Mouse (Mus musculus) adrenal gland, adult (tissue): ENCODE data around the gene Pidd1.

Experiments used
- DNase-seq, 2 experiments: peaks; one replicate each; pipeline ENCODE4 v3.0.0; 2022 to 2023; ENCODE audit warnings: low spot score in 1 of 2; ENCODE audit not compliant: inconsistent age in 2 of 2

The Pidd1 gene

DNA sequence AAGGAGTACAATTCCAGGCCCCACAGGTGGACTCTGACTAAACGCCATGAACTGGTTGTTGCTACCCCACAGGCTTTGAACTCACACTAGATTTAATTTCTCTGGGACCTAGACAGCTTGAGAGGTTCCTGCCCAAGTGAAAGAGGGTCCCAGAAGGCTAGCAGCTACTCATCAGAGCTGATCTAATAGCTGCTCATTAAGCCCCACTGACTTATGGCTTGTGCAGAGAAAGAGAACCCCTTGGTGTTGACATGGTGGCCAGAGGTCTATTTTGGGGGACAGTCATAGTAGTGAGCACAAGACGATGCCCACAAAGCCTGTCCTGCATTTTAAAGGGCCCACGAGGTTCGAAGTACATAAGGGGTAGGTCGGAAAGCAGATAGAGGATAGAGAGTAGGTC lies 30.3 kb upstream of the Pidd1 start:
- no peak for DNase-seq

DNA sequence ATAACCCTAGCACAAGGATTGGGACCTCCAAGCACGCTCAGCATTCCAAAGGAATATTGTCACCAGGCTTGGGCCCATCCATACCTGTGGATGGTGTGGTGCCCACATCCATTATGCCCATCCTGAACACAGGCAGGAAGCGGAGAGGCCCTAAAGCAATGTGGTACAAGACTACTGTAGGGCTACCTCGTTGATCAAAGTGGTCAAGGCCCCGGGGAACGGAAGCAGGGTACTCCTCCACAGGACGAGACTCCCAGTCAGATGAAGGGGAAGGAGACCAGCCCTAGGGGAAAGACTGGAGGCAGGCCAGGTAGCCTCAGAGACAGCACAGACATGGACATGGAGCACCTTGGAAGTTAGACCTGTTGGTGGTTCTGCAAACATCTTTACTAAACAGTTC lies 28.9 kb upstream of the Pidd1 start:
- peak in 1 of 2 experiments; percentile 64 for DNase-seq

DNA sequence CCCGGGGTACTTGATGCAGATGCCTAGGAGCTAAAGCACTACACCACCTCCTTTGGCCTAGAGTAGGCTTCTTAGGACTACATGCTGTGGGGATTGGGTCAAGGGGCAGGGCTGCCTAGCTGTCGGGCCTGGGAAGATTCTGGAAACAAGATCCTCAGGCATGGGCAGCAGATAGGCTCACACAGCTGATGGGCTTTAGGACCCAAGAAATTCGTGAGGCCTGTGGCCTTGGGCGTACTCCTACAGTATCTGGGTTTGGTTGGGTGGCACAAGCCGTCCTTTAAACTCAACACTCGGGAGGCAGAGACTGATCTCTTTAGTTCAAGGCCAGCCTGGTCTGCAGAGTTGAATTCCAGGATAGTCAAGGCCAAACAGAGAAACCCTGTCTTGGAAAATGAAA lies 28.4 kb upstream of the Pidd1 start:
- peak; percentile 79 to 80 for DNase-seq

GRCm38 (mm10) chr7:141471236-141471635 lies 27.4 kb upstream of the Pidd1 start:
- peak in 1 of 2 experiments; percentile 51 for DNase-seq

- no peak for DNase-seq
Observed at GRCm38 (mm10) chr7:141470637-141470944, 26.8 kb upstream of the Pidd1 start.

- peak; percentile 37 to 62 for DNase-seq
Observed at GRCm38 (mm10) chr7:141469901-141470636, 26.2 kb upstream of the Pidd1 start.

DNA sequence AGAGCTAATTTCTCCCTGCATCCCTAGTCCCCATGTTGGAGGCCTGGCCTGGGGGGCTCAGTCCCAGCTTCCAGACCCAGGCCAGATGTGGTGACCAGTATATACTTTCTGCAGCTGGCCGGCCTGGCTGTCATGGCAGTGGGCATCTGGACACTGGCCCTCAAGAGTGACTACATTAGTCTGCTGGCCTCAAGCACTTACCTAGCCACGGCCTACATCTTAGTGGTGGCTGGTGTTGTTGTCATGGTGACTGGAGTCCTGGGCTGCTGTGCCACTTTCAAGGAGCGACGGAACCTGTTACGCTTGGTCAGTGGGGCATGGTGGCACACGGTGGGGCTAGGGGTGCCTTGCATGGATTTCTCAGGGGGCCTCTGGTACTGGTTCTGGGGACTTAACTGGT lies 25.5 kb upstream of the Pidd1 start:
- DNase-seq: no peak

GRCm38 (mm10) chr7:141468522-141469211 lies 24.8 kb upstream of the Pidd1 start:
- peak; percentile 89 to 96 for DNase-seq

GRCm38 (mm10) chr7:141468164-141468521 lies 24.3 kb upstream of the Pidd1 start:
- peak; percentile 72 to 87 for DNase-seq

GRCm38 (mm10) chr7:141467230-141468030 lies 23.6 kb upstream of the Pidd1 start, which contains the start of gene Cd151:
Cd151 (plus strand) TSS chr7:141467392.
- DNase-seq: peak; percentile 94 to 97

DNA sequence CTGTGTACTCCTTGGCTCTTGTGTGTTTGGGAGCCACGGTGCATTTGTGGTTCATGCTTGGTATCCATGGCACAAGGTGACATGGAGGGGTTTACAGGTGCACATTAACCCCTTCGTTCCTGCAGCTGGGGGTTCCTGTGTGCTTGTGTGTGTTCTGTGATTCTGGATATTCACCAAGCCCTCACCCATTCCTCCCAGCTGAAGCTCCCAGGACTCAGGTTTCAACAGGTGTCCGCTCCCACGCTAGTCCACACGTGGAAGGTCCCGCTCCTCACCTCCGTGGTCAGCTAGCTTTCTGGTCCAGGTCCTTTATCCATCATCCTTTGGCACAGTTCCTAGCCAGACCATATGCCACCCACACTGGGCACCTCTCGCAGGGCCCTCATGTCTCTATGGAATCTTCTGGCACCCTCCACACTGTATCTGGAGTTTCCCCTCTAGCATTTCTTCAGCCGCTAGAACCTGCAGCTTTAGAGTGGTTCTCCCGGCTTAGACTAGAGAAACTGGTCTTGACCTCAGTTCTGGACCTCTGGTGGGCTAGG lies 22.9 kb upstream of the Pidd1 start:
- DNase-seq: peak in 1 of 2 experiments; percentile 51

DNA sequence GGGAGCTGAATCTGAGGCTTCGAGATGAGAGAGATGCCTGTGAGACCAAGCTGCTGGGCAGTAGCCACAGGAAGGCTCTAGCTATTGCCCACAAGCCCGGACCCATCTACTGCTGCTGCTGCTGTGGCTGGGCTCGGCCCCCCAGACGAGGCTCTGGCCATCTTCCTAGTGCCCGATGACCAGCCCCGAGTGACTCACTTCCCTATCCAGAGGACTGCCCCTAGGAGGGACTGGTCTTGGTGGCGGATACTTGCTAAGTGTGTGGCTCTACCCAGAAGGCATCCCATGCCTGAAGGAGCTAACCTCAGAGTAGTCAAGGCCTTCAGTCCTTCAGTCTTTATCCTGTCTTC lies 22.2 kb upstream of the Pidd1 start:
- DNase-seq: peak; percentile 65 to 73

GRCm38 (mm10) chr7:141465388-141466044 lies 21.7 kb upstream of the Pidd1 start:
- DNase-seq: peak; percentile 43 to 52

DNA sequence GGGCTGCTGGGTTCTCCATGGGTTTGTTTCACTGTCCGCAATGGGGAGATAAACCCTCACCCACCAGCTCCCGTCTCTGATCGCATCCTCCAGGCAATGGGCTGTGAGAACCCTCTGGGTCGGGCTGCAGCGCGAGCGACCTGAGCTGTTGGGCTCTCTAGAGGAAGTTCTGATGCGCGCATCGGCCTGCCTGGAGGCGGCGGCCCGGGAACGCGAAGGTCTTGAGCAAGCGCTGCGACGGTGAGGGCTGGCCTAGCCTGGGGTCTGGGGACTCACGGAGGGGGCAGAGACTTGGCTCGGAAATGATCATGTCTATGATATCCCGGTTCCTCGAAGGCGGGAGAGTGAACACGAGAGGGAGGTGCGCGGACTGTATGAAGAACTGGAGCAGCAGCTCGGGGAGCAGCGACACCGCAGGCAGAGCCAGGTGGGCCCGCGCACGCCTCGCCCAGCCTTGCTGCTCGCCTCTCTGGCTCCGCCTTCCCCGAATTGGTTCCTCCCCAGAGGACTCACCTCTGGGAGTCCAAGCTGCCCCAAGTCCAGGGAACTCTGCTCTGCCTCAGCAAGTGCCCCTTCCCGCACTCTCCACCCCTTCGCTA lies 20.9 kb upstream of the Pidd1 start:
- DNase-seq: peak; percentile 44 to 62

GRCm38 (mm10) chr7:141463824-141464602 lies 20.2 kb upstream of the Pidd1 start:
- DNase-seq: peak; percentile 67 to 82

GRCm38 (mm10) chr7:141462333-141462821 lies 18.6 kb upstream of the Pidd1 start:
- peak; percentile 20 to 66 for DNase-seq

DNA sequence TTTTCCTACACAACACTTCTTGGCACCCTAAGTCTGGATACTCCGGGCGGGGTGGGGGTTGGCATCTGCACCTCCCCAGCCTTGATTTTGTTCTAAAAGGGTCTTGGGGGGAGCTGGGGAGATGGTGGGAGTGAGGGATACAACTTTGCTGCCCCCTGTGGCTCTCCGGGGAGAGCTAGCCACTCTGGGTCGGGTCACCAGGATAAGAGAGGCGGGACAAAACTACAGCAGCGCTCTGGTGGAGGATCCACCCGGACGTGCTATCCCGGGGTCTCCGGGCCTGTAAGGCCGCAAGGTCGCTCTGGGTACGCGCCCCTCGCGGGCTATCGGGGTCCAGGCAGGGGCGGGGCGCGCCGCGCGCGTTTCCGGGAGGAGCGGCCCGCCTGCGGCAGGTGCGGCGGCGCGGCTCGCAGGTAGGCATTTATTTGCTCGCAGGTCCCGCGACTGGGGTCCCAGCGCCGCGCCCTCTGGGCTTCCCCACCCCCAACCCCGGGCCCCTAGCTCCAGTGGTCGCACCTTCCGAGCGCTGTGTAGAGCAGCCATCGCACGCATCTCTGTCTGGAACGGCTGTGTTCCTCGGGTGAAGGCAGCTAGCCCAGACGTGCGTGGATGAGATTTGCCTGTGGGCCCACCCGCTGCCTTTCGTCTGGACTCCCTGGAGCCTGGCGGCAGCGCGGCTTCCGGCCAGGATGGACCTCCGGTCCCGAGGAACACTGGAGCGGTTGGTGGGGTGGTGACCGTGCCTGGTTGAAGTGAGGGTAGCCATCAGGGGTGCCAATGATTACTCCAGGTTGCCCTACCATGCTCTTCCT lies 17.9 kb upstream of the Pidd1 start:
- DNase-seq: peak; percentile 46 to 68

DNA sequence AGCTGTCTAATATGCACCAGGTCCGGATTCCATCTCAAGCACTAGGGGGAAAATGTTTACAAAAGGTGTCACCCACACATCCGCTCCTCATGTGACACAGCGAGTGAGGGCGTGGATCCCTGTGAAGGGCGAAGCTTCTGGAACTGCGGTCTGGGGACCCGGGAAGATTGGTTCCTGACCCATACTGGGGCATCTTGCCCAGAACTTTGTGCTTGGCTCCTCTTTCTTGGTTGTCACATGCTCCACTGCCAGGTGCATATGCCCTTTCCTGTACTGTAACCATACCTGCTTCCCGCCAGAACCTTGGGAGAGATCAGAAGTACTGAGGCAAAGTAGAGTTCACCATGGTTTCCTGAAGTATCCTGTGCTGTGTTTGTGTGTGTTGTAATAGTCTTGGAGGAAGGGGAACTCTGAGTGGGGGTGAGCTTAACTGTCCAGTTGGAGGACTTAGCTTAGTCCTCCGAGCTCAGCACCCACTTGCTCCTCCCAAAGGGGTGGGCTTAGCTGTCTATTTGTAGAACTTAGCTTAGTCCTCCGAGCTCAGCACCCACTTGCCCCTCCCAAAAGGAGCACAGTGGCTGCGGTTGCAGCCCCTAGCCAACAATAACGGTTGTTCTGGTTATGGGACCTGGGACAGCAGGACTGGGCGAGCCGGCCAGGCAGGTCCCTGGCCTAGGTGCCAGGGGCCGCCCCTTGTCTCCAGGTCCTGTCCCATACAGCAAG lies 16.7 kb upstream of the Pidd1 start, which contains the start of gene Cracr2b:
TSS of gene Cracr2b (plus strand) at position 704 of the 723 bp plus-strand sequence.
- peak; percentile 32 to 65 for DNase-seq
